Mouse (Mus musculus) lung, postnatal 14 days (tissue): ENCODE measurements around the gene 3830403N18Rik.
"Not testable (repeated sequence)": the region's sequence is repeated elsewhere in the genome, so short reads cannot be mapped to it uniquely, and the experiment has no call there.

Source experiments
- DNase-seq: peaks from one replicate; pipeline ENCODE4 v3.0.0; 2021

Gene 3830403N18Rik

GRCm38 (mm10) chrX:56136336-56136909 lies at the start of gene 3830403N18Rik:
3830403N18Rik (plus strand) TSS chrX:56136572.
- not testable (repeated sequence) for DNase-seq

- DNase-seq: no peak
These were observed 15.0 kb downstream of the 3830403N18Rik start for GRCm38 (mm10) chrX:56151396-56151795.

- DNase-seq: not testable (repeated sequence)
These were observed 50.1 kb downstream of the 3830403N18Rik start for GRCm38 (mm10) chrX:56186449-56186848.
